Mouse (Mus musculus) kidney, embryonic 14.5 days (tissue): Measurements from ENCODE around the gene Lsm4. TPM values are rescaled to one million over a fixed set of nuclear protein-coding genes. Genes with fewer than 3 reads are reported as not detected.

Experiments
- ATAC-seq: fragments of 200-750 bp; cut with Nextera tagmentation; 2 replicates; pipeline ENCODE4 v1.8.0; 2017; ENCODE audit warnings: moderate number of reproducible peaks, mild to moderate bottlenecking, moderate TSS enrichment, moderate library complexity; ENCODE audit not compliant: low FRiP score, low TSS enrichment
- H3K27ac ChIP-seq: fragments of 300-500 bp; sonication (generic); 2 replicates; pipeline ENCODE4 v1.5.1; 2014; ENCODE audit warnings: low read depth, mild to moderate bottlenecking, low read length, moderate library complexity, mixed read lengths
- H3K27me3 ChIP-seq: fragments of 300-500 bp; sonication (generic); 2 replicates; pipeline ENCODE4 v1.6.1; 2014; ENCODE audit warnings: mild to moderate bottlenecking, low read length; ENCODE audit not compliant: control insufficient read depth, insufficient read depth
- H3K36me3 ChIP-seq: fragments of 300-500 bp; sonication (generic); 2 replicates; pipeline ENCODE4 v1.6.1; 2014; ENCODE audit warnings: low read length, mixed read lengths; ENCODE audit not compliant: control insufficient read depth, insufficient read depth
- H3K4me1 ChIP-seq: fragments of 300-500 bp; sonication (generic); 2 replicates; pipeline ENCODE4 v1.6.1; 2014; ENCODE audit warnings: low read length, mixed read lengths; ENCODE audit not compliant: control insufficient read depth, insufficient read depth
- H3K4me2 ChIP-seq: fragments of 300-500 bp; sonication (generic); replicated peaks from 2 replicates; pipeline ENCODE4 v1.6.1; 2014; ENCODE audit warnings: low read depth, mild to moderate bottlenecking, low read length
- H3K4me3 ChIP-seq: fragments of 300-500 bp; sonication (generic); 2 replicates; pipeline ENCODE4 v1.5.1; 2014; ENCODE audit warnings: mild to moderate bottlenecking, low read length
- H3K9ac ChIP-seq: fragments of 300-500 bp; sonication (generic); 2 replicates; pipeline ENCODE4 v1.6.1; 2014; ENCODE audit warnings: low read depth, mild to moderate bottlenecking, low read length, moderate library complexity
- H3K9me3 ChIP-seq: fragments of 300-500 bp; sonication (generic); 2 replicates; pipeline ENCODE4 v1.6.1; 2016; ENCODE audit warnings: low read length; ENCODE audit not compliant: control insufficient read depth
- WGBS: fragments of 180-500 bp; shearing (Covaris S2); extraction: QIAGEN DNeasy Blood & Tissue Kit; methylation state at CpG from one replicate; pipeline ENCODE4 v1.1.7; 2014; 5-methylcytosine and 5-hydroxymethylcytosine counted together
- polyA plus RNA-seq: library from polyadenylated mRNA; unstranded; fragments of >200 nt; fragmentation: Nextera tagmentation; extraction: Ambion mirVana; gene quantifications from 2 replicates; pipeline ENCODE4 v1.2.1, GENCODE M21; 2014

Gene Lsm4
- polyA plus RNA-seq, 1 experiment from 2014 or later = 353 TPM

GRCm38 (mm10) chr8:70698310-70699109 lies 25.5 kb downstream of the Lsm4 start, which contains the start of gene Jund:
TSS of gene Jund (plus strand) at chr8:70698949.
- peak; percentile 87 for ATAC-seq

GRCm38 (mm10) chr8:70699116-70699833 lies 26.2 kb downstream of the Lsm4 start:
- Histone ChIP-seq H3K4me1 (peaks cover 43% of the 10 kb centered on the region), H3K27me3 (no peaks in the 10 kb centered on the region), H3K9me3 (no peaks in the 10 kb centered on the region), H3K36me3 (peaks cover 18% of the 10 kb centered on the region; the same call in 1 of the 2 replicates), H3K27ac (peak overlapping the region; percentile 99), H3K4me2 (peak overlapping the region; percentile 54), H3K4me3 (peak overlapping the region; percentile 97), H3K9ac (peak overlapping the region; percentile 100)
- peak; percentile 5 for ATAC-seq
- WGBS = 1% methylated on average over 83 of the region's 89 CpGs

More at GRCm38 (mm10) chr8:70698310-70699109, 25.5 kb downstream of the Lsm4 start, which contains the start of gene Jund:
- Histone ChIP-seq H3K9ac (peak within 1 kb of the TSS; percentile 100), H3K4me1 (peaks cover 46% of the 10 kb centered on the region), H3K36me3 (peaks cover 13% of the 10 kb centered on the region; the same call in 1 of the 2 replicates), H3K4me2 (peak within 1 kb of the TSS; percentile 54), H3K9me3 (no peaks in the 10 kb centered on the region), H3K27me3 (no peaks in the 10 kb centered on the region), H3K4me3 (peak within 1 kb of the TSS; percentile 97), H3K27ac (peak within 1 kb of the TSS; percentile 99)
- WGBS = under 1% methylated on average over 54 of the region's 69 CpGs

GRCm38 (mm10) chr8:70699834-70700554 lies 26.9 kb downstream of the Lsm4 start:
- Histone ChIP-seq H3K4me1 (peaks cover 41% of the 10 kb centered on the region), H3K27me3 (no peaks in the 10 kb centered on the region), H3K36me3 (peaks cover 18% of the 10 kb centered on the region; the same call in 1 of the 2 replicates), H3K4me2 (peak overlapping the region; percentile 54), H3K9me3 (no peaks in the 10 kb centered on the region), H3K4me3 (peak overlapping the region; percentile 97), H3K27ac (peak overlapping the region; percentile 99), H3K9ac (peak overlapping the region; percentile 100)
- 1% methylated on average over 56 of the region's 59 CpGs for WGBS
- ATAC-seq = no peak

GRCm38 (mm10) chr8:70700555-70700922 lies 27.5 kb downstream of the Lsm4 start:
- peaks cover 35% of the 10 kb centered on the region for H3K4me1 ChIP-seq
- peak; percentile 14 for ATAC-seq
- peak overlapping the region; percentile 54 for H3K4me2 ChIP-seq
- H3K27ac ChIP-seq = peak overlapping the region; percentile 99; the same call in 1 of the 2 replicates
- under 1% methylated on average over 19 of the region's 20 CpGs for WGBS
- H3K36me3 ChIP-seq = peaks cover 18% of the 10 kb centered on the region; the same call in 1 of the 2 replicates
- H3K27me3 ChIP-seq = no peaks in the 10 kb centered on the region
- H3K9ac ChIP-seq = peak overlapping the region; percentile 100
- H3K9me3 ChIP-seq = no peaks in the 10 kb centered on the region
- peak overlapping the region; percentile 97 for H3K4me3 ChIP-seq

GRCm38 (mm10) chr8:70701048-70701981 lies 28.3 kb downstream of the Lsm4 start:
- Histone ChIP-seq H3K4me2 (peak overlapping the region; percentile 54), H3K27ac (peak overlapping the region; percentile 99; the same call in 1 of the 2 replicates), H3K36me3 (peaks cover 18% of the 10 kb centered on the region; the same call in 1 of the 2 replicates), H3K4me1 (peaks cover 27% of the 10 kb centered on the region), H3K9ac (peak overlapping the region; percentile 100; the same call in 1 of the 2 replicates), H3K4me3 (peak overlapping the region; percentile 97), H3K9me3 (no peaks in the 10 kb centered on the region), H3K27me3 (no peaks in the 10 kb centered on the region)
- ATAC-seq = no peak
- 46% methylated on average over 10 of the region's 10 CpGs for WGBS

- Histone ChIP-seq H3K4me3 (peak overlapping the region; percentile 97; the same call in 1 of the 2 replicates), H3K9me3 (no peaks in the 10 kb centered on the region), H3K27ac (no peak overlapping the region; the same call in 1 of the 2 replicates), H3K4me1 (peaks cover 18% of the 10 kb centered on the region), H3K27me3 (no peaks in the 10 kb centered on the region), H3K4me2 (peak overlapping the region; percentile 4; the same call in 1 of the 2 replicates), H3K9ac (no peak overlapping the region), H3K36me3 (peaks cover 18% of the 10 kb centered on the region; the same call in 1 of the 2 replicates)
- no peak for ATAC-seq
- WGBS = 90% methylated on average over 2 of the region's 2 CpGs
Observed at GRCm38 (mm10) chr8:70701982-70702841, 29.2 kb downstream of the Lsm4 start.

GRCm38 (mm10) chr8:70702842-70703182 lies 29.8 kb downstream of the Lsm4 start:
- H3K27me3 ChIP-seq = no peaks in the 10 kb centered on the region
- peaks cover 12% of the 10 kb centered on the region for H3K4me1 ChIP-seq
- WGBS = 83% methylated on average over 3 of the region's 3 CpGs
- H3K9me3 ChIP-seq = no peaks in the 10 kb centered on the region
- peaks cover 18% of the 10 kb centered on the region; the same call in 1 of the 2 replicates for H3K36me3 ChIP-seq
- H3K4me2 ChIP-seq = no peak overlapping the region
- no peak overlapping the region for H3K9ac ChIP-seq
- no peak overlapping the region for H3K4me3 ChIP-seq
- no peak for ATAC-seq
- no peak overlapping the region for H3K27ac ChIP-seq
